Mouse (Mus musculus): ENCODE results near the gene Slc6a16.

The Slc6a16 gene

DNA sequence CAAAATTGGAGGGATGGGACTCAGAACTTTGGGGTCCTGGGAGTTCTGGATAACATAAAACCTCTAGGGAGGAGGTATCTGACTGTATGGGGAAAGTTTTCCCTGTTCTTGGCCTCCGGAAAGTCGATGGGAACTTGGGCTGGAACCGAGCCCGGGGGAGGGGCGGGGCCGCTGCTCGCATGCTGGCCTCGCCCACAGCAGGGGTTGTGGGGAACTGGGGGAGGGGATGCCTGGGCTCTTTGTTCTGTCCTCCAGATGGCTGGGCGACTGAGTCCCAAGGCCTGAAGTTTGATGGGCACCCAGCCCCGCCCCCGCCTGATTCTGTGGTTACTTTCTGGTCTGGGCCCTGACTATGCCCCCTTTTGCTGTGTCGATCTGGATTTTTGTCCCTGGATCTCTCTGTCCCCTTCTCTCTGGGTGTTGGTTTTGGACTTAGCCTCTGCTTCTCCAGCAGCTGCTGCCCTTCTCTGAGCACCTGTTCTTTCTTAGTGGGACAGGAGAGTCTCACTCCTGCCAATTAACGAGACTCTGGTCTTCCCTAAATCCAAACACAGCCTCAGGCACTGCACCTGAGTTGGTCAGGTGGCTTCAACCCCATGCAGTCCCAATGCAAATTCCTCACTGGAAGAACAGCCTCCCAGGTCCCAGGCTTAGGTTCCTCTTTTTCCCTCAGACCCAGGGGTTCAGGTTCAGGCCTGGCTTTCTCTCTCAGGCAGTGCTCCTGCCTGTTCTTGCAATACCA lies 24.3 kb upstream of the Slc6a16 start:
- DNase-seq: no peak

GRCm38 (mm10) chr7:45221680-45222079 lies 19.2 kb upstream of the Slc6a16 start:
- no peak for DNase-seq

- no peak for DNase-seq
Measured at GRCm38 (mm10) chr7:45224826-45225225, 16.1 kb upstream of the Slc6a16 start.

- no peak for DNase-seq
Measured at GRCm38 (mm10) chr7:45226421-45226820, 14.5 kb upstream of the Slc6a16 start.

DNA sequence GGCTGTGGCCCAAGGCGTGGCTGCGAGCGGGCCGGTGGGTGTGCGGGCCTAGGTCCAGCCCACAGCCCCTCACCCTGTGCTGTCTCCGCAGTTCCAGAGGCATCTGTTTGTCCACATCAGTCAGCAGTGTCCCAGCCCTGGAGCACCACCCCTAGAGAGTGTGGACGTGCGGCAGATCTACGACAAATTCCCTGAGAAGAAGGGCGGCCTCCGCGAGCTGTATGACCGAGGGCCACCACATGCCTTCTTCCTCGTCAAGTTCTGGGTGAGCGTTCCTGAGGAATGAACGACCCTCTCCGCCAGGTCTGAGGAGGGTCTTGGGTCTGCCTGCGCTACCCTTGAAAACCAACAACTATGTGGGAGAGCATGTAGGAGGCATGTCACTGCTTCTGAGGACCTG lies 12.3 kb upstream of the Slc6a16 start:
- DNase-seq: no peak

- DNase-seq: no peak
Measured at GRCm38 (mm10) chr7:45229046-45229445, 11.8 kb upstream of the Slc6a16 start.

GRCm38 (mm10) chr7:45229459-45230203 lies 11.3 kb upstream of the Slc6a16 start:
- DNase-seq: no peak

DNA sequence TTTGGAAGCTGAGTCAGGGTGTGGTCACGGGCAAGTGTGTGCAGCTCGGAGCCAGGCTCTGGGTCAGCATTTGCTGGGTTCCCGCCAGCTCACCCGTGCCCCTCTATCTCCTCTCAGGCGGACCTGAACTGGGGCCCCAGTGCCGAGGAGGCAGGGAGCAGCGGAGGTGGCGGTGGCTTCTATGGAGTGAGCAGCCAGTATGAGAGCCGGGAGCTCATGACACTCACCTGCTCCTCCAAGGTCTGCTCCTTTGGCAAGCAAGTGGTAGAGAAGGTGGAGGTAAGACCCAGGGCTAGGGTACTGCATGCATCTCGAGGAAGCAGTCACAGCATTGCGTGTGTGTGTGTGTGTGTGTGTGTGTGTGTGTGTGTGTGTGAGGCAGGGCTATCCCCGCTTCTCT lies 9.7 kb upstream of the Slc6a16 start:
- DNase-seq: no peak

DNA sequence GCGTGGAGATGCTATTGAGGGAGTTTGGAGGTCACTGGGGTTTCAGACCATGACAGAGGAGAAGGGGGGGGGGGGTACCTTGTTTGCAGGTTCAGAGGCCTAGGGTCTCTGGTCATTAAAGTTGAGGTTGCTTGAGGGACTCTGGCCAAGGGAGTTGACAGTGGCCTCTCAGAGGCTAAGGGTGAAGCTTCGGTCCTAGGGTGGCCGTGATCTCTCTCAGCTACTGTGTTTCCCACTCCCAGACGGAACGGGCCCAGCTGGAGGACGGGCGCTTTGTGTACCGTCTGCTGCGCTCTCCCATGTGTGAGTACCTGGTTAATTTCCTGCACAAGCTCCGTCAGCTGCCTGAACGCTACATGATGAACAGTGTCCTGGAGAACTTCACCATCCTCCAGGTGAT lies 8.9 kb upstream of the Slc6a16 start:
- DNase-seq: no peak

DNA sequence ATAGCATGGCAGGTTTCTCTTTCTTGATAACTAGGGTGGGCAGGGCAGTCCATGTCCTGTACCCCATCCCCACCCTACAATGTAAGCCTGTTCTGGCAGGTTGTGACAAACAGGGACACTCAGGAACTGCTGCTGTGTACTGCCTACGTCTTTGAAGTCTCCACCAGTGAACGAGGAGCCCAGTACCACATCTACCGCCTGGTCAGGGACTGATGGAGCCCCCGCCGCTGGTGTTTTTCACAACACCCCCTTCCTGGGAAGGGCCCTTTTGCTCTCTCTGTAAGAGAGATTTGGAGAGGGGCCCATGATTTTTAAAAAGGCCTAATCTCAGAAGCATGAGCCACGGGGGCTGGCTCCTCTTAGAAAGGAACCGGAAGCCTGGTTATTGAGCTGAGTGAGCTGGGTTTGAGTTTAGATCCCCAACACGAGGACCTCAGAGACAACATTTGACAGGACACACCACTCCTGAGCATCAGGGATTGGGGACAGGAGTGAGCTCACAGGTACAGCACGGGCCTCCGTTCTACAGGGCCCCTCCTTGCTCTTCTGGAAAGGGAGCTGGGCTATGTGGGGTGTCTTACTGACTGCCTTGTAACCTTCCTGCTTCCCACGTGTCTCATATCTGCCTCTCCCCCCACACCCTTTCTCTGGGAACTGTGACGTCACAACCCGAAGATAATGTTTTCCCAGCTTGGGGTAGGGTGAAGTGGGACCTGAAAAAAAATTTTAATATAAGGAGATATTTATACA lies 8.0 kb upstream of the Slc6a16 start:
- DNase-seq: no peak

GRCm38 (mm10) chr7:45233580-45234332 lies 7.1 kb upstream of the Slc6a16 start:
- peak; percentile 19 to 20 for DNase-seq

DNA sequence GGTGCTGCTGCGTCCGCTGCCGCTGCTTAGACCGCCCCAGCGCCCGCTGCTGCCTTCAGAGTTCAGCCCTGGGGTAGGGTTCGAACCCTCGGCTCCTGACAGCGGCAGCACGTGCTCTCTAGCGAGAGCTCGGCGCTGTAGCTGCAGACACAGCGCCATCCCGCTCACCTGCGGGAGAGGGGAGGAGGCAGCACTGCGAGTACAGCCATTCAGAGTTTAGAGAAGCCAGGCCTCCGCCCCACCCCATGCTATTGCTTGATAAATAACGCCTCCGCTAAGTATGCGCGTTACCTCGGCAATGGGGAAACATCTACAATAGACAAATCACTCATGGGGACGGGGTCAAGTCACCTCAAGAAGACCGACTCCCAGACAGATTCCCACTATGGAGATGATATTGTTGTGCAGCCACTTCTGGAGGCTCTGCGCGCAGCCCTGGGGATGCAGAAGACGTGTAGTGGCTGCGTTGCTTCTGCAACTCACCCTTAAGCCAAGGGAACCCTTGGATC lies 6.5 kb upstream of the Slc6a16 start:
- no peak for DNase-seq

DNA sequence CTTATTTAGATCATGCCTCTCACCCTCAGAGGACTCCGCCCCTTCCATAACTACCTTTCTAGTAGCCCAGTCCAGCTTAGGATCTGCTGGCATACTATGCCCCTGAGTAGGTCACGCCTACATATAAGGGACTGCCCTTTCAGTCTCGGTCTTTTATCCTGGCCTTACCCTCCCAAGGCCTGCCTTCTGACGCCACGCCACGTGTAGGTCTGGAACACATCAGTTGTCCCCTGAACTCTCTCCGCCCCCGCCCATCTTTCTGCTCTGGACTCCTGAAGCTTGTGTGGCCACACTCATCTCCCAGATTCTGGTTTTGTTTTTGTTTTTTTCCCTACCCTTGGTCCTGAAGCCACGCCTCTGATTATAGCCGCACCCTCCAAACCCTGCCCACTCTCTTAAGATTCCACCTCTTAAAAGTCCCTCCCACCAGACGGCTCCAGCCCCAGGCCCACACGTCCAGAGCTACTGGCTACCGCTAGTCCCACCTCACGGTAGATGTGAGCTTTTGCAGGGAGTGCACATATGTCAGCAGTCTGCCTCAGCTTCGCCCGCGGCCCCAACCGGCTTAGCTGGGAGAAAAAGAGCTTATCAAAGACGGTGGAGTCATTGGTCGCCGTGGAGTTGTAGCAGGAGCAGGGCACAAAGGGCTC lies 5.8 kb upstream of the Slc6a16 start:
- no peak for DNase-seq

DNA sequence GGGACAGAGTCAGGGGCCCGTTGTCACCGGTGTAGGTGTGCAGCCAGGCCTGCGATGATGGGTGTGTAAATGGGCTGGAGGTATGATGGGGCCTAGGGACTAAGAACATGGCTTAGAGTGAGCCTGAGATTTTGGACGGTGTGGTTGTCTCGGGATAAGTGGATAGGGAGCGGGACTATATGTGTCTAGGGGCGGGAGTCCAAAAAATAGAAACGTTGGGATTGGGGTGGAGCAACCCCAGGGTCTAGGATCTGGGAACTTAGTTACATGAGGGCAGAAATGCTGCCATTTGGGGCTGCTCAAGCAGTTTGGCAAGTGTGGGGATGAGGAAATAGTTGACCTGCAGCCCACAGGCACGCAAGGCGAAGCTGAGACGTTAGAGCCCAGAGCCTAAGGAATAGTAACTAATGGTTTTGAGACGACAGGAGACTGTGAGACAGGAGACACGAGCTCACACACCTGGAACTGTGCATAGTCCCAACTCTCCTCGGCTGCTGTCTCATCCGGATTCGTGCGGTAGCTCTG lies 5.2 kb upstream of the Slc6a16 start:
- DNase-seq: no peak

DNA sequence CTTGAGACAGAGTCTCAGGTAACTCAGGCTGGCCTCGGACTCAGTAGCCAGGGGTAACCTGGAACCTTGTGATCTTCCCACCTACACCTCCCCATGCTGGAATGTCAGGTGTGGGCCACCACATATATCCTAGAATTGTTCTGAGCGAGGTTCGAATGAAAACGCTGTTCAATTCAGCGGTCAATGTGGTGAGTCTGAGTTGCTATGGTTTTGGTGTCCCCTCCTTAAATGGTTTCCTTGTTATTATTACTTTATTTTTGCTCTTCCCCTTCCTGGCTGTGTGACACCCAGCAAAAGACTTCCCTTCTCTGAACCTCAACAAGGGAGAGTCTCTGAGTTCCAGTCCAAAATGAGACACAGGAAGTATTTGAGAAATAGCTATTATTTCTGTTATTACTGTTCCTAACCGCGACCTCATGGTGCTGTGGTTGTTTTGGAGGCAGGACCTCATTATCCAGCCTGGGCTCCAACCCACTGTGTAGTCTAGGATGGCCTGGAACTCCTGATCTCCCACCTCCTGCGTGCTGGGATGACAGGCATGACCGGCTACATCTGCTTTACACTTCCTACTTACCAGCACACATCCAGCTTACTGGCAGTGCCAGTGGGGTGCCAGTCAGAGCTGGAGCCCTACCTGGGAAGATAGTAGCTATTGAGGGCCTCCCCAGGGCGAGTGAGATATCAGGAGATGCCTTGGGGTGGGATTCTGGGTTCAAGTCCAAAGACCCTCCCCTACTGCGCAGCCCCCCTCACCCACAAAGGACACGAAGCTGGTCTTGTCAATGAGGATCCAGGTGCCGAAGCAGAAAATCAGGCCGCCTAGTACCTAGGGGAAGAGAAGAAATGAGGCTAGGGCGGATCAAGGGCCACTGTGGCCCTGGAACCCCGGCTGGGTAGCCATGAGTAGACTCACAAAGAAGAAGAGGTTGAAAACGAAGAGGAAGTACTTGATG lies 2.9 kb upstream of the Slc6a16 start:
- DNase-seq: no peak

DNA sequence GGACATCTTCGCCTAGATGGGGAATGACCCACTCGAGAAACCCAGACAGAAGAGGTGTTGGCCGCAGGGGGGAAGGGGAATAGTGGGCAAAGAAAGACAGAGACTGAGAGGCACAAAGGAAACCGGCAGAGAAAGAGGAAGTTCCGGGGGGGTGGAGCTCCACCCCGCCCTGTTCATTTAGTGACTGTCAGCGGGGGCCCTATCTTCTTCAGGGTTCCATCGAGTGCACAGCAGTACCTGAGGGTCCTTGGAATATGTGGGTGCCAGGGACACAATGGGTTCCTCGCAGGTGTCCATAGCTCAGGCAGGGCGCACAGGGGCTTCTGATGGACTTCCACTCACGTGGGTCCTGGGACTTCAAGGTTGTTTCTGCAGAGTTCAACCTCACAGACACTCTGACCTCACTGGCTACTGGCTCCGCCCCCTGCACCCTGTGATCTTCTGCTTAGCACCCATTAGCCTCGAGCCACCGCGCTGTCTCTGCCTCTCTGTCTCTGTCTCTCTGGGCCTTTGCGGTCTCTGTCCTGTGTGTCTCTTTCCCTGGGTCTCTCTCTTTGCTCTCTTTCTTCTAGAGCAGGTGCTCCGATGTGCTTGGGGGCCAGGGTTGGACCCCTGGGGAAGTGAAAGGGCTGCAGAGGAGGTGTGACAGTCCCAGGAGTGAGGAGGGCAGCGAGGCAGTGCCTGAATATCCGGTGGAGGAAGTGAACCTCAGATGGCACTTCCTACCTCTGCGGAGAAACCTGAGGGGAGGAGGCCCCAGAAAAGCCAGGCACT lies 2.0 kb upstream of the Slc6a16 start, which contains the start of gene Cd37:
TSS of gene Cd37 (minus strand) at position 393 of the 774 bp plus-strand sequence.
- no peak for DNase-seq

DNA sequence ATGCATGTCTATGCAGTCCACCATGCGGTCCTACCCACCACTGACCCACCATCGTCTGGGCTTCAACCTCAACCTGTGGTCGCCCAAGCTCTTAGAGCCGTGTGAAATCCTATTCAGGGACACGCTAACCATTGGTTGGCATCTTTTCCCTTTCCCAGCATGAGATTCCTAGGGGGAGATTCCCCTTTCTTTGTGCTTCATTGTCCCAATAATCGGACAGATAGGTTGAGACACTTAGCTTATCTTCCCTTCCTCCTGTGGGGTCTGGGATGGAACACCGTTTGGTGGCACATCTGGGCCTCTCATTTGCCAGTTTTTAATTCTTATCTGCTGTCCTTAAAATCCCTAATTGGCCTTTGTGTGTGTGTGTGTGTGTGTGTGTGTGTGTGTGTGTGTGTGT lies 776 bp upstream of the Slc6a16 start:
- no peak for DNase-seq

DNA sequence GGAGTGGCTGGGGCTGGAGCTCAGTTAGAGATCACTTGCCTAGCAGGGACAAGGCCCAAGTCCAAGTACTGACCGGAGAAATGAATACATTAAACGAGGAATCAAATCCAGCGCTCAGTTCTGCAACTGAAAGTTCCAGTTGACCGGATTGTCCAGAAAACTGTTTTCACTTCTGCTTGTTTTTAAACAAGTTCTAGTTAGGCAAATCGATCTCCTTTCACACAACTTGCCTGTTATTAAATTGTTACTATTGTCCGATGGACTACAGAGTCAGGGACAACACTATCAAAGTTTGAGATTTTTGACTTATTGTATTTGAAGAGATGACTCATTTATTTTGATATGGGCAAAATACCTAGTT lies 484 bp downstream of the Slc6a16 start:
- no peak for DNase-seq

DNA sequence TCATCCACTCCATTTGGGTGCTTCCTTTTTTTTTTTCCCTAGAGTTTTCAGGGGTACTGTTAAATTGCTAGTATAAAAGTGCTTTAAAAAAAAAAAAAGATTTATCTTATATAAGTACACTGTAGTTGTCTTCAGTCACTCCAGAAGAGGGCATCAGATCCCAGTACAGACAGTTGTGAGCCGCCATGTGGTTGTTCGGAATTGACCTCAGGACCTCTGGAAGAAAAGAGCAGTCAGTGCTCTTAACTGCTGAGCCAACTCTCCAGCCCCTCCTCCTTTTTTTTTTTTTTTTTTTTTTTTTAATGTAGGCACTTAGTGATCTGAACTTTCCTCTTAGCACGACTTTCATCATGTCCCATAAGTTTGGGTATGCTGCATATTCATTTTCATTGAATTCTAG lies 6.8 kb downstream of the Slc6a16 start:
- DNase-seq: no peak

GRCm38 (mm10) chr7:45253806-45254205 lies 12.9 kb downstream of the Slc6a16 start:
- DNase-seq: no peak

Measured in cerebellum, adult 18-20 months (tissue).